19 mouse cellular contexts compared by ENCODE assay signal in the genomic region with DNA sequence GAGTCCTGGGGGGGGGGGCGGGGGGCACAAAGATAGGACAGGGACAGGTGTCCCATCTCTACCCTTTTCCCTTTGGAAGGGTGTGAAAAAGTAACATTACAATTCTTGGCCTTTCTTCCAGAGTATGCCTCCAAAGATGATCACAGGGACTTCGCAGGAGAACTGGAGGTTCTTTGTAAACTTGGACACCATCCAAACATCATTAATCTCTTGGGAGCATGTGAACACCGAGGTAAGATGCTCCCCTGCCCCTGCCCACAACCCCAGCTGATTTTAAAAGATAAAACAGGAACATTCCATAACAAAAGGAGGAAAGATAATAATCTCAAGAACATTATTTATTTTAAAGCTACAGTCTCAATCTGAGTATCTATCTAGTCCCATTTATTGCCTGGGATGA.
"Had no signal": no experiment of that assay in that cellular context is flagged by ENCODE, and none has a peak within 500 bp of the region (broad histone marks: within the 10 kb centered on the region; RNA-seq: fewer than 3 reads in every experiment).

No protein-coding gene starts in this region.

- H3K4me3 ChIP-seq: hindbrain, embryonic 15.5 days; limb, embryonic 12.5 days; limb, embryonic 15.5 days; midbrain, embryonic 13.5 days; myocyte; neural tube, embryonic 13.5 days; stomach, embryonic 15.5 days had no signal

- H3K9me3 ChIP-seq: hindbrain, embryonic 15.5 days; limb, embryonic 12.5 days; limb, embryonic 15.5 days; midbrain, embryonic 13.5 days; neural tube, embryonic 13.5 days; stomach, embryonic 15.5 days had no signal

- H3K36me3 ChIP-seq: hindbrain, embryonic 15.5 days; limb, embryonic 12.5 days; limb, embryonic 15.5 days; midbrain, embryonic 13.5 days; neural tube, embryonic 13.5 days; stomach, embryonic 15.5 days had no signal

- H3K27me3 ChIP-seq: hindbrain, embryonic 15.5 days; limb, embryonic 12.5 days; limb, embryonic 15.5 days; midbrain, embryonic 13.5 days; neural tube, embryonic 13.5 days; stomach, embryonic 15.5 days had no signal

- H3K9ac ChIP-seq: hindbrain, embryonic 15.5 days; limb, embryonic 12.5 days; limb, embryonic 15.5 days; liver, embryonic 14.5 days; liver, postnatal 0 days; midbrain, embryonic 13.5 days; neural tube, embryonic 13.5 days; stomach, embryonic 15.5 days had no signal

- H3K27ac ChIP-seq: hindbrain, embryonic 15.5 days; kidney, postnatal 0 days; limb, embryonic 12.5 days; limb, embryonic 15.5 days; liver, embryonic 14.5 days; midbrain, embryonic 13.5 days; neural tube, embryonic 13.5 days; stomach, embryonic 15.5 days had no signal

- DNase-seq: left cerebral cortex, postnatal 4 days; liver, postnatal 0 days; lung, postnatal 10 days; retina, postnatal 1 day; right cerebral cortex, postnatal 25 days; spleen, adult 18-20 months; thymus, postnatal 25 days had no signal

- ATAC-seq: intestine, postnatal 0 days; liver, postnatal 0 days; midbrain, embryonic 13.5 days; midbrain, embryonic 16.5 days had no signal

- H3K4me1 ChIP-seq: hindbrain, embryonic 15.5 days; limb, embryonic 12.5 days; limb, embryonic 15.5 days; midbrain, embryonic 13.5 days; neural tube, embryonic 13.5 days; stomach, embryonic 15.5 days had no signal

- H3K4me2 ChIP-seq: hindbrain, embryonic 15.5 days; limb, embryonic 12.5 days; limb, embryonic 15.5 days; liver, embryonic 11.5 days; midbrain, embryonic 13.5 days; neural tube, embryonic 13.5 days; stomach, embryonic 15.5 days had no signal
